Mouse (Mus musculus) stomach, embryonic 14.5 days (tissue): ENCODE data around the gene Ralgps1. TPM values are rescaled to one million over a fixed set of nuclear protein-coding genes. Genes with fewer than 3 reads are reported as not detected.

Source experiments
- ATAC-seq: fragments of 200-750 bp; cut with Nextera tagmentation; 2 replicates; pipeline ENCODE4 v1.8.0; 2017; ENCODE audit warnings: low read depth, moderate TSS enrichment; ENCODE audit not compliant: insufficient number of reproducible peaks, insufficient read depth, low FRiP score
- H3K27ac ChIP-seq: fragments of 300-500 bp; sonication (generic); 2 replicates; pipeline ENCODE4 v1.5.1; 2014; ENCODE audit warnings: mild to moderate bottlenecking, low read length, moderate library complexity, mixed read lengths
- H3K27me3 ChIP-seq: fragments of 300-500 bp; sonication (generic); 2 replicates; pipeline ENCODE4 v1.6.1; 2014; ENCODE audit warnings: low read length, control low read depth, mixed read lengths; ENCODE audit not compliant: control insufficient read depth, insufficient read depth
- H3K36me3 ChIP-seq: fragments of 300-500 bp; sonication (generic); 2 replicates; pipeline ENCODE4 v1.6.1; 2014; ENCODE audit warnings: mild to moderate bottlenecking, control low read depth, low read length, moderate library complexity, mixed read lengths; ENCODE audit not compliant: control insufficient read depth, insufficient read depth
- H3K4me1 ChIP-seq: fragments of 300-500 bp; sonication (generic); 2 replicates; pipeline ENCODE4 v1.6.1; 2014; ENCODE audit warnings: low read length, control low read depth, mixed read lengths; ENCODE audit not compliant: control insufficient read depth, insufficient read depth
- H3K4me2 ChIP-seq: fragments of 300-500 bp; sonication (generic); replicated peaks from 2 replicates; pipeline ENCODE4 v1.6.1; 2014; ENCODE audit warnings: low read depth, low read length, control low read depth
- H3K4me3 ChIP-seq: fragments of 300-500 bp; sonication (generic); 2 replicates; pipeline ENCODE4 v1.5.1; 2014; ENCODE audit warnings: low read depth, low read length, control low read depth
- H3K9ac ChIP-seq: fragments of 300-500 bp; sonication (generic); replicated peaks from 2 replicates; pipeline ENCODE4 v1.6.1; 2014; ENCODE audit warnings: low read depth, mild to moderate bottlenecking, control low read depth, low read length, moderate library complexity, mixed read lengths
- H3K9me3 ChIP-seq: fragments of 300-500 bp; sonication (generic); 2 replicates; pipeline ENCODE4 v1.6.1; 2016; ENCODE audit warnings: low read depth, low read length, control low read depth; ENCODE audit not compliant: control insufficient read depth
- WGBS: fragments of 180-500 bp; shearing (Covaris S2); extraction: QIAGEN DNeasy Blood & Tissue Kit; methylation state at CpG from one replicate; pipeline ENCODE4 v1.1.7; 2014; 5-methylcytosine and 5-hydroxymethylcytosine counted together
- polyA plus RNA-seq: library from polyadenylated mRNA; unstranded; fragments of >200 nt; fragmentation: Nextera tagmentation; extraction: Ambion mirVana; gene quantifications from 2 replicates; pipeline ENCODE4 v1.2.1, GENCODE M21; 2014

Gene Ralgps1
- polyA plus RNA-seq, 1 experiment from 2014 or later = 12.4 TPM

- no peaks in the 10 kb centered on the region for H3K36me3 ChIP-seq
- no peaks in the 10 kb centered on the region for H3K27me3 ChIP-seq
- peaks cover 31% of the 10 kb centered on the region; the same call in 1 of the 2 replicates for H3K4me1 ChIP-seq
- ATAC-seq = no peak
- WGBS = 87% methylated on average over 11 of the region's 11 CpGs
- no peak overlapping the region for H3K4me2 ChIP-seq
- H3K9ac ChIP-seq = no peak overlapping the region
- no peaks in the 10 kb centered on the region for H3K9me3 ChIP-seq
- H3K27ac ChIP-seq = no peak overlapping the region
- H3K4me3 ChIP-seq = no peak overlapping the region
These were observed 149.9 kb downstream of the Ralgps1 start for GRCm38 (mm10) chr2:33221339-33221900.

- H3K4me1 ChIP-seq = peaks cover 31% of the 10 kb centered on the region; the same call in 1 of the 2 replicates
- WGBS = 91% methylated on average over 10 of the region's 10 CpGs
- no peaks in the 10 kb centered on the region for H3K27me3 ChIP-seq
- no peak overlapping the region for H3K27ac ChIP-seq
- no peak overlapping the region for H3K4me2 ChIP-seq
- H3K9ac ChIP-seq = no peak overlapping the region
- H3K36me3 ChIP-seq = no peaks in the 10 kb centered on the region
- H3K9me3 ChIP-seq = no peaks in the 10 kb centered on the region
- ATAC-seq = no peak
- no peak overlapping the region for H3K4me3 ChIP-seq
These were observed 150.5 kb downstream of the Ralgps1 start for GRCm38 (mm10) chr2:33220674-33221338.

GRCm38 (mm10) chr2:33220246-33220645 is 151.0 kb downstream of the Ralgps1 start:
- H3K9ac ChIP-seq = no peak overlapping the region
- H3K9me3 ChIP-seq = no peaks in the 10 kb centered on the region
- ATAC-seq = no peak
- no peaks in the 10 kb centered on the region for H3K36me3 ChIP-seq
- H3K4me1 ChIP-seq = peaks cover 31% of the 10 kb centered on the region; the same call in 1 of the 2 replicates
- H3K4me3 ChIP-seq = no peak overlapping the region
- 74% methylated on average over 6 of the region's 6 CpGs for WGBS
- no peaks in the 10 kb centered on the region for H3K27me3 ChIP-seq
- no peak overlapping the region for H3K27ac ChIP-seq
- H3K4me2 ChIP-seq = no peak overlapping the region

- Histone ChIP-seq H3K9ac (no peak overlapping the region), H3K27me3 (no peaks in the 10 kb centered on the region), H3K9me3 (no peaks in the 10 kb centered on the region), H3K27ac (no peak overlapping the region), H3K4me3 (no peak overlapping the region), H3K4me2 (no peak overlapping the region), H3K4me1 (peaks cover 31% of the 10 kb centered on the region; the same call in 1 of the 2 replicates), H3K36me3 (no peaks in the 10 kb centered on the region)
- 62% methylated on average over 4 of the region's 4 CpGs for WGBS
- ATAC-seq = no peak
These were observed 151.6 kb downstream of the Ralgps1 start for GRCm38 (mm10) chr2:33219637-33220036.

- H3K27me3 ChIP-seq = no peaks in the 10 kb centered on the region
- 69% methylated on average over 11 of the region's 11 CpGs for WGBS
- H3K9me3 ChIP-seq = no peaks in the 10 kb centered on the region
- no peak overlapping the region for H3K4me3 ChIP-seq
- no peak overlapping the region for H3K9ac ChIP-seq
- no peak for ATAC-seq
- H3K4me2 ChIP-seq = no peak overlapping the region
- no peaks in the 10 kb centered on the region for H3K36me3 ChIP-seq
- peaks cover 31% of the 10 kb centered on the region; the same call in 1 of the 2 replicates for H3K4me1 ChIP-seq
- H3K27ac ChIP-seq = no peak overlapping the region
These were observed 152.2 kb downstream of the Ralgps1 start for GRCm38 (mm10) chr2:33218903-33219625.

- Histone ChIP-seq H3K9ac (0 out of 2 replicates have a peak overlapping the region, but pooled peaks have one; percentile 71), H3K9me3 (no peaks in the 10 kb centered on the region), H3K36me3 (no peaks in the 10 kb centered on the region), H3K4me1 (peaks cover 28% of the 10 kb centered on the region; the same call in 1 of the 2 replicates), H3K4me3 (peak overlapping the region; percentile 56), H3K27ac (no peak overlapping the region), H3K27me3 (no peaks in the 10 kb centered on the region), H3K4me2 (peak overlapping the region; percentile 84)
- 49% methylated on average over 3 of the region's 3 CpGs for WGBS
- ATAC-seq = no peak
These were observed 153.9 kb downstream of the Ralgps1 start for GRCm38 (mm10) chr2:33217425-33217794.

- Histone ChIP-seq H3K9me3 (no peaks in the 10 kb centered on the region), H3K36me3 (no peaks in the 10 kb centered on the region), H3K4me1 (peaks cover 28% of the 10 kb centered on the region; the same call in 1 of the 2 replicates), H3K4me2 (peak overlapping the region; percentile 84), H3K27me3 (no peaks in the 10 kb centered on the region), H3K4me3 (peak overlapping the region; percentile 56), H3K27ac (peak overlapping the region; percentile 91), H3K9ac (peak overlapping the region; percentile 71)
- WGBS = 8% methylated on average over 18 of the region's 18 CpGs
- no peak for ATAC-seq
These were observed 154.5 kb downstream of the Ralgps1 start for GRCm38 (mm10) chr2:33216645-33217424.
